Mouse (Mus musculus) intestine, postnatal 0 days (tissue): ENCODE measurements around the gene Ric8b. TPM values are rescaled to one million over a fixed set of nuclear protein-coding genes. Genes with fewer than 3 reads are reported as not detected.

Experiments
- ATAC-seq: fragments of 200-750 bp; cut with Nextera tagmentation; 2 replicates; pipeline ENCODE4 v1.8.0; 2017; ENCODE audit warnings: mild to moderate bottlenecking, moderate TSS enrichment, moderate library complexity
- H3K27ac ChIP-seq: fragments of 300-500 bp; sonication (generic); 2 replicates; pipeline ENCODE4 v1.5.1; 2014; ENCODE audit warnings: mild to moderate bottlenecking, low read depth, low read length, moderate library complexity
- H3K27me3 ChIP-seq: fragments of 300-500 bp; sonication (generic); replicated peaks from 2 replicates; pipeline ENCODE4 v1.6.1; 2014; ENCODE audit warnings: low read length, mixed read lengths; ENCODE audit not compliant: control insufficient read depth, insufficient read depth
- H3K36me3 ChIP-seq: fragments of 300-500 bp; sonication (generic); 2 replicates; pipeline ENCODE4 v1.6.1; 2014; ENCODE audit warnings: mild to moderate bottlenecking, moderate library complexity; ENCODE audit not compliant: control insufficient read depth, insufficient read depth
- H3K4me1 ChIP-seq: fragments of 300-500 bp; sonication (generic); replicated peaks from 2 replicates; pipeline ENCODE4 v1.6.1; 2014; ENCODE audit warnings: antibody characterized with exemption, low read length, mixed read lengths; ENCODE audit not compliant: control insufficient read depth, insufficient read depth
- H3K4me2 ChIP-seq: fragments of 300-500 bp; sonication (generic); replicated peaks from 2 replicates; pipeline ENCODE4 v1.6.1; 2014; ENCODE audit warnings: low read depth, mild to moderate bottlenecking, moderate library complexity
- H3K4me3 ChIP-seq: fragments of 300-500 bp; sonication (generic); 2 replicates; pipeline ENCODE4 v1.5.1; 2014; ENCODE audit warnings: low read depth, low read length
- H3K9ac ChIP-seq: fragments of 300-500 bp; sonication (generic); 2 replicates; pipeline ENCODE4 v1.6.1; 2014; ENCODE audit warnings: mild to moderate bottlenecking, low read depth, low read length
- H3K9me3 ChIP-seq: fragments of 300-500 bp; sonication (generic); 2 replicates; pipeline ENCODE4 v1.6.1; 2016; ENCODE audit warnings: mixed run types; ENCODE audit not compliant: control insufficient read depth
- CTCF ChIP-seq: sonication (generic); IDR thresholded peaks from 2 replicates; pipeline ENCODE4 v1.5.1; 2016; ENCODE audit warnings: low read depth, mild to moderate bottlenecking, control low read depth, antibody characterized with exemption, moderate library complexity
- WGBS: fragments of 180-500 bp; shearing (Covaris S2); extraction: QIAGEN DNeasy Blood & Tissue Kit; methylation state at CpG from one replicate; pipeline ENCODE4 v1.1.7; 2014; 5-methylcytosine and 5-hydroxymethylcytosine counted together
- polyA plus RNA-seq: library from polyadenylated mRNA; unstranded; fragments of >200 nt; fragmentation: Nextera tagmentation; extraction: Ambion mirVana; gene quantifications from 2 replicates; pipeline ENCODE4 v1.2.1, GENCODE M21; 2015

The Ric8b gene
- polyA plus RNA-seq, 1 experiment from 2014 or later = 6.7 TPM

GRCm38 (mm10) chr10:84938094-84938820, 20.8 kb downstream of the Ric8b start:
- no peak overlapping the region for H3K4me3 ChIP-seq
- no peaks in the 10 kb centered on the region for H3K36me3 ChIP-seq
- H3K4me2 ChIP-seq = no peak overlapping the region
- H3K4me1 ChIP-seq = no peaks in the 10 kb centered on the region
- TF ChIP-seq CTCF = no peak
- no peaks in the 10 kb centered on the region for H3K9me3 ChIP-seq
- H3K27ac ChIP-seq = no peak overlapping the region
- WGBS = 77% methylated on average over 14 of the region's 14 CpGs
- no peak for ATAC-seq
- no peak overlapping the region for H3K9ac ChIP-seq
- H3K27me3 ChIP-seq = no peaks in the 10 kb centered on the region

- H3K9ac ChIP-seq = no peak overlapping the region
- no peak for ATAC-seq
- H3K27me3 ChIP-seq = no peaks in the 10 kb centered on the region
- 85% methylated on average over 5 of the region's 5 CpGs for WGBS
- no peaks in the 10 kb centered on the region for H3K36me3 ChIP-seq
- no peaks in the 10 kb centered on the region for H3K4me1 ChIP-seq
- H3K4me3 ChIP-seq = no peak overlapping the region
- H3K9me3 ChIP-seq = no peaks in the 10 kb centered on the region
- no peak overlapping the region for H3K27ac ChIP-seq
- H3K4me2 ChIP-seq = no peak overlapping the region
- TF ChIP-seq CTCF = no peak
Measured at GRCm38 (mm10) chr10:84938886-84939285, 21.5 kb downstream of the Ric8b start.

- no peak for TF ChIP-seq CTCF
- Histone ChIP-seq H3K4me2 (no peak overlapping the region), H3K36me3 (no peaks in the 10 kb centered on the region), H3K27ac (no peak overlapping the region), H3K4me3 (no peak overlapping the region), H3K9ac (no peak overlapping the region), H3K4me1 (no peaks in the 10 kb centered on the region), H3K27me3 (no peaks in the 10 kb centered on the region), H3K9me3 (no peaks in the 10 kb centered on the region)
- no peak for ATAC-seq
- WGBS = 59% methylated on average over 1 of the region's 1 CpGs
Measured at GRCm38 (mm10) chr10:84940356-84940755, 22.9 kb downstream of the Ric8b start.

GRCm38 (mm10) chr10:84945692-84946091, 28.3 kb downstream of the Ric8b start:
- no peaks in the 10 kb centered on the region for H3K9me3 ChIP-seq
- ATAC-seq = no peak
- H3K4me1 ChIP-seq = 0 out of 2 replicates have a peak, but pooled peaks cover 2% of the 10 kb centered on the region
- peak; percentile 46 for TF ChIP-seq CTCF
- H3K4me3 ChIP-seq = no peak overlapping the region
- H3K27me3 ChIP-seq = no peaks in the 10 kb centered on the region
- no peak overlapping the region for H3K9ac ChIP-seq
- H3K4me2 ChIP-seq = no peak overlapping the region
- H3K36me3 ChIP-seq = peaks cover 7% of the 10 kb centered on the region
- H3K27ac ChIP-seq = no peak overlapping the region
- WGBS = 96% methylated on average over 3 of the region's 3 CpGs

- Histone ChIP-seq H3K4me1 (0 out of 2 replicates have a peak, but pooled peaks cover 2% of the 10 kb centered on the region), H3K4me2 (no peak overlapping the region), H3K4me3 (no peak overlapping the region), H3K27ac (no peak overlapping the region), H3K27me3 (no peaks in the 10 kb centered on the region), H3K36me3 (peaks cover 12% of the 10 kb centered on the region), H3K9me3 (no peaks in the 10 kb centered on the region), H3K9ac (no peak overlapping the region)
- no peak for ATAC-seq
- 48% methylated on average over 8 of the region's 8 CpGs for WGBS
- TF ChIP-seq CTCF = no peak
Measured at GRCm38 (mm10) chr10:84948970-84949683, 31.7 kb downstream of the Ric8b start.

- Histone ChIP-seq H3K27me3 (no peaks in the 10 kb centered on the region), H3K4me2 (no peak overlapping the region), H3K9me3 (no peaks in the 10 kb centered on the region), H3K4me1 (0 out of 2 replicates have a peak, but pooled peaks cover 2% of the 10 kb centered on the region), H3K9ac (no peak overlapping the region), H3K4me3 (no peak overlapping the region), H3K36me3 (peaks cover 12% of the 10 kb centered on the region), H3K27ac (no peak overlapping the region)
- no peak for ATAC-seq
- no peak for TF ChIP-seq CTCF
- 63% methylated on average over 3 of the region's 3 CpGs for WGBS
Measured at GRCm38 (mm10) chr10:84949684-84950010, 32.2 kb downstream of the Ric8b start.
